Mouse (Mus musculus) small intestine, adult 2 months (tissue): Measurements from ENCODE around the gene Prtn3.

ENCODE experiments used
- CTCF ChIP-seq: fragments of 200-500 bp; IDR thresholded peaks from 2 replicates; pipeline ENCODE4 v1.5.1; 2012; ENCODE audit warnings: low read depth, mild to moderate bottlenecking, control low read depth, inconsistent platforms, low read length, moderate library complexity, mixed read lengths; ENCODE audit not compliant: insufficient replicate concordance, insufficient read length; ENCODE audit errors: extremely low read depth
- POLR2A ChIP-seq: fragments of 200-500 bp; IDR thresholded peaks from 2 replicates; pipeline ENCODE4 v1.6.1; 2012; ENCODE audit warnings: low read depth, mild to moderate bottlenecking, control low read depth, inconsistent platforms, low read length, moderate library complexity

GRCm38 (mm10) chr10:79860079-79860911, 14.0 kb upstream of the Prtn3 start:
- TF ChIP-seq CTCF, result no peak
- TF ChIP-seq POLR2A, result no peak
